Mouse (Mus musculus) E14TG2a.4 (cell line): ENCODE results near the gene Cntnap5a.

Experiments used
- H3K27me3 ChIP-seq: 2 replicates; pipeline ENCODE4 v1.6.1; 2014; ENCODE audit warnings: low read length, control low read depth; ENCODE audit not compliant: insufficient read depth
- H3K36me3 ChIP-seq: 2 replicates; pipeline ENCODE4 v1.6.1; 2014; ENCODE audit warnings: low read length, control low read depth; ENCODE audit not compliant: insufficient read depth
- H3K4me1 ChIP-seq: replicated peaks from 2 replicates; pipeline ENCODE4 v1.6.1; 2014; ENCODE audit warnings: low read depth, low read length, control low read depth
- H3K4me3 ChIP-seq: replicated peaks from 2 replicates; pipeline ENCODE4 v1.5.1; 2014; ENCODE audit warnings: mild to moderate bottlenecking, low read length
- H3K9me3 ChIP-seq: 2 replicates; pipeline ENCODE4 v1.6.1; 2014; ENCODE audit warnings: low read length, control low read depth
- CTCF ChIP-seq: conservative IDR thresholded peaks from 2 replicates; pipeline ENCODE4 v1.5.1; 2014; ENCODE audit warnings: low read length
- NANOG ChIP-seq: IDR thresholded peaks from 2 replicates; pipeline ENCODE4 v1.6.1; 2014; ENCODE audit warnings: borderline replicate concordance, low read length, mixed read lengths
- POU5F1 ChIP-seq: IDR thresholded peaks from 2 replicates; pipeline ENCODE4 v1.6.1; 2014; ENCODE audit warnings: low read length, borderline replicate concordance

Cntnap5a gene

DNA sequence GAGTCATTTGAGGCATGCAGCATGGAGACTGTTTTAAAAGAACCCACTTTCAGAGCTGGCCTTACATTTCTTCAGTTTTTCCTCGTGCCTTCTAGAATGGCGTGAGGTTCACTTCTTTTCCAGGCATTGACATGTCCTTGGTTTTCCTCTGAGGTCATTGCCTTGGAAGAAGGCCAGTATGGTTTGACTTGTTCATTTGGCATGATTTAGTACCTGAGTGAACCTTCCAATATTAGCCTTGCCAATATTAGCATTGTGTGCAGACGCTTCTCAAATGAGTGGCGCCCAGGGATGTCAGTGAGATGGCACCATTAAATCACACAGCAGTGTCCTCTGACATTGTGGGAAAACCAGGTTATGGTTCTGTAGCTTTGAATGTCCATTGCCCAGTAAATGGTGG lies 158.0 kb downstream of the Cntnap5a start:
- H3K36me3 ChIP-seq = no peaks in the 10 kb centered on the region

DNA sequence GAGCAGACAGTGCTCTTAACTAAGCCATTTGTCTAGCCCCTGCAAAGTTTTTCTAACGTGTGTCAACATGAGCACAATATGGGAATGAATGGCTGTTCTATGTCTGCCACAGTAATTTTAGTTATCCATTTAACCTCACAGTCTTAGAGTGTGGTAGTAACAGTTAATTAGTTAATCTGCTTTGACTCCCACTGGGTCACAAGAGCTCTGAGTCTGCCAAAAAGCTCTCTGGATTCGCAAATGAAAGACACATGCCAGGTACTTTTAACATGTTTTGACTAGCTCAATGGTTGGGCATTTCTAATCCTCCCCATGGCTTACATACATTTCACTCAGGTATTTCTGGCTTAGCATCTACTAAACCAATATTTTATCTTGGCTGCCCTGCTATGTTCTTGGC lies 163.0 kb downstream of the Cntnap5a start:
- H3K27me3 ChIP-seq = no peaks in the 10 kb centered on the region

More for the DNA sequence above, 158.0 kb downstream of the Cntnap5a start:
- no peaks in the 10 kb centered on the region for H3K9me3 ChIP-seq
- no peak overlapping the region for H3K4me3 ChIP-seq
- no peaks in the 10 kb centered on the region for H3K4me1 ChIP-seq
- TF ChIP-seq POU5F1 = no peak
- TF ChIP-seq CTCF = no peak
- TF ChIP-seq NANOG = no peak
- H3K27me3 ChIP-seq = no peaks in the 10 kb centered on the region

DNA sequence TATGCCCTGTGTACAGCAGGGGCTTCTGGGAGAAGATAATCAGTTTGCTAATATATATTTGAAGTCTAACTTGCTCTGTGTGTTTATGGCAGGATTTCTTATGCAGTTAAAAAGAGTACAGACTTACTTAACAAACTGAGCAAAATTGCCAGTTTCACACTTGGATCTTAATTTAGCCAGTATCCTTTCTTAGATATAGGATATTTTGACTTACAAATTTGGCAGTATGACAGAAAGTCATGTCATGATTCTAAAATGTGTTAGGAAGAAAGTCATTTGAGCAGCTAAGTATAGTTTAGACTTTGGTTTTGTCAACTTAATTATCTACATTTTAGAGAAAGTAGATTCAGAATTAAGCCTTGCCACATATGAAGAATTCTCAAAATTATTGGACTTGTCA lies 167.7 kb downstream of the Cntnap5a start:
- H3K9me3 ChIP-seq = no peaks in the 10 kb centered on the region
- H3K4me3 ChIP-seq = no peak overlapping the region
- no peak for TF ChIP-seq NANOG
- no peak for TF ChIP-seq CTCF
- TF ChIP-seq POU5F1 = no peak
- H3K27me3 ChIP-seq = no peaks in the 10 kb centered on the region
- no peaks in the 10 kb centered on the region for H3K36me3 ChIP-seq
- no peaks in the 10 kb centered on the region for H3K4me1 ChIP-seq

More for the DNA sequence above, 163.0 kb downstream of the Cntnap5a start:
- H3K4me1 ChIP-seq = no peaks in the 10 kb centered on the region
- H3K9me3 ChIP-seq = no peaks in the 10 kb centered on the region
- H3K4me3 ChIP-seq = no peak overlapping the region
- TF ChIP-seq NANOG (no peak), POU5F1 (no peak), CTCF (no peak)
- no peaks in the 10 kb centered on the region for H3K36me3 ChIP-seq

DNA sequence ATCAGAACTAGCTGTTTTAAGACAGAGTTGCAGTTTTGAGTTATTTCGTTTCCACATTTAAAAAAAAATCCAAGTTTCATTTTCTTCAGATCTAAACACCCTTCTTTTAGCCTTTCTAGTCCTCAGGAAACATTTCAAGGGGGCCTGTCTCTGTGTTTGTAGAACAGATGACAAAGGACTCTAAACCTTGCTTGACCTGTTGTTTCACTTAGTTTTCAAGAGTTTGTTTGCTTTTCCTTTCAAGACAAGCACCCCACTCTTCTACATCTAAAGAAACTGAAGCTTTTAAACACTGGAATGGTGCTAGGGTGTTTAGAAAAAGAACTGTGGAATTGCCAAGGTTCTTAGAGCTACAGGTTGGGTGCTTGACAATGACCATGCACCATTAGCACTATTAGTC lies 233.8 kb downstream of the Cntnap5a start:
- H3K9me3 ChIP-seq = no peaks in the 10 kb centered on the region
- H3K36me3 ChIP-seq = no peaks in the 10 kb centered on the region
- no peaks in the 10 kb centered on the region for H3K4me1 ChIP-seq
- no peak overlapping the region for H3K4me3 ChIP-seq
- no peaks in the 10 kb centered on the region for H3K27me3 ChIP-seq
- TF ChIP-seq POU5F1 (no peak), NANOG (no peak), CTCF (no peak)

DNA sequence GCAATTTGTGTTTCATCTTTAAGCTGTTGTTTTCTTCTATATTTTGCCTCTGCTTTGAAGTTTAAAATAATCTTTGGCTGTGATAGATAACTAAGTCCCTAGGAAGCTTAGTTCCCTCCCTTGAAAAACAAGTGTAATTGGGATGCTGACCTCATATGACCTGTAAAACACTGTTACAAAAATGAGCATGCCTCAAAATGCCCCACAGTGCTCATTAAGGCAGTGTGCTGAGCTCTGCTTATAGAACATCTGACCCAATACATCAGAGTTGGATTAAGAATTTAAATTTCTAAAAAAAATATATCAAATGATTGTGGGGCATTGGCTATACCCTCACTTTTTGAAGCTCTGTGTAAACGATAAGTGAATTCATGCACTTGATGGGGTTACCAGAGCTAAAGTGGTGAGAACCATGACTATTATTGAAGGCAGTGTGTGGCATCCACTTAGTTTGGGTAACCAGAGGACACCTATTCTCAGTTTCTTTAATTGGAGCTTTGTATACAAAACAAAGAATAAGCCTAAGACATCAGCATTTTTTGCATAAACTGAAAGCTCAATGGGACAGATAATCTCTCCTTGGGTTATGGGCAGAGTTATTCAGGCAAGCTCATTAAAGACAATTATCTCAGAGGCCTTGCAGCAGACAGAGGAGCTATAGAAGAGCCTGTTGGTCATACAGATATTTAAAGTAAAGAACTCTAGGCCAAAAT lies 241.6 kb downstream of the Cntnap5a start:
- H3K4me1 ChIP-seq = no peaks in the 10 kb centered on the region
- no peaks in the 10 kb centered on the region for H3K9me3 ChIP-seq
- no peak overlapping the region for H3K4me3 ChIP-seq
- H3K36me3 ChIP-seq = no peaks in the 10 kb centered on the region
- H3K27me3 ChIP-seq = no peaks in the 10 kb centered on the region
- TF ChIP-seq NANOG (no peak), CTCF (no peak)

DNA sequence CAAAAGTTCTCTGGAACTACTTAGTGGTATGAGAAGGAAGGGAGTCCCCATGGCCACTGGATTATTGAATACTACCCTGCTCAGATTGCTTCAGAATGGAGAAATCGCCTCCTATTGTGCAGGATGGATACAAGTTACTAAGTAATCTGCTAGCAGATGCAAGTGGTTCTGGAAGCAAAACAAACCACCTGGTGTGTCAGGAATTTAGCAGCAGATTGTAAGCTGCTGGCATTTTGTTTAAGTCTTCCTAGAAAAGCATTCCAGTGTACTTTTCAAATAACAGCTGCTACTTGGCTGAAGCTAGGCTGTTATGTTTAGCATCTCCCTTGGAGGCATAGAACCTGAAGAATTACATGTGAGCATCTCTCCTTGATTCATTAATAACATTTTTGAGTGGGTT lies 247.5 kb downstream of the Cntnap5a start:
- H3K4me3 ChIP-seq = no peak overlapping the region
- no peaks in the 10 kb centered on the region for H3K9me3 ChIP-seq
- H3K4me1 ChIP-seq = no peaks in the 10 kb centered on the region
- no peak for TF ChIP-seq CTCF
- no peak for TF ChIP-seq POU5F1
- TF ChIP-seq NANOG = no peak
- no peaks in the 10 kb centered on the region for H3K36me3 ChIP-seq
- H3K27me3 ChIP-seq = no peaks in the 10 kb centered on the region

DNA sequence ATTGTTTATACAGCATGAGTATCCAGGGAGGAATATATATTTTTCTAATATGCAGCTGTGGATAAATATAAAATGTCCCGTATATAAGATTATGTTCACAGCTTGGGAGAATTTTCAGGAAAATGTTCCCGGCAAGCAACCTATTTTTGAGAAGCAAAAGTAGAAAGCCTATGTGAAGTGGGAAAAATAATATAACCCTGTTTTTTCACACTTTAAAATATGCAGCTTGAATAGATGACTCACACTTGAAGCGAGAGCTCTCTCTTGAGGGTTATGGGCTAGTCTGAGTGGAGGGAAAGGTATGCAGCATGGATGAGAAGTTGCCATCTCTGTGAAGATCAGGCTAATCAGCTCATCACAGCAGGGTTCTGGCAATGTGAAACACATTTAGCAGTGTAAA lies 261.3 kb downstream of the Cntnap5a start:
- Histone ChIP-seq H3K36me3 (no peaks in the 10 kb centered on the region), H3K9me3 (no peaks in the 10 kb centered on the region), H3K4me3 (no peak overlapping the region), H3K4me1 (no peaks in the 10 kb centered on the region), H3K27me3 (no peaks in the 10 kb centered on the region)
- TF ChIP-seq NANOG (no peak), POU5F1 (no peak), CTCF (no peak)

DNA sequence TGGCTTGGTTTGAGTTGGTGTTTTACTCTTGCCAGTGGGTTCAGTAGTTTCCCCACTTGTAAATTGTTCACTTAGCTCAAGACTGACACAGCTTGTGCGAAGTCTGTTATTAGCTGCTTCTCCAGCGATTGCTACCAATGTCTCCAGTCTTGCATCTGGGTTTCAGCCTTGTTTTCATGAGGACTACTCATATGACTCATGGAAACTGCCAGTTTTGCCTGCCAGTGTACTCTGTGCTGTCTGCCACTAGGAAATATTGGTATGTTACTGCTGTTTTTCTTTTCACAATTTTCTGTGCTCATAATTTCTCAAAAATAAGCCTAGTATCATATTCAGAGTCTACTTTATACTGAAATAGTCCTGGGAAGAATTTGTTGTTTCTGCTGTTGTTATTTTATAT lies 272.0 kb downstream of the Cntnap5a start:
- Histone ChIP-seq H3K4me3 (no peak overlapping the region), H3K27me3 (no peaks in the 10 kb centered on the region), H3K36me3 (no peaks in the 10 kb centered on the region), H3K9me3 (no peaks in the 10 kb centered on the region), H3K4me1 (no peaks in the 10 kb centered on the region)
- TF ChIP-seq NANOG (no peak), CTCF (no peak), POU5F1 (no peak)

DNA sequence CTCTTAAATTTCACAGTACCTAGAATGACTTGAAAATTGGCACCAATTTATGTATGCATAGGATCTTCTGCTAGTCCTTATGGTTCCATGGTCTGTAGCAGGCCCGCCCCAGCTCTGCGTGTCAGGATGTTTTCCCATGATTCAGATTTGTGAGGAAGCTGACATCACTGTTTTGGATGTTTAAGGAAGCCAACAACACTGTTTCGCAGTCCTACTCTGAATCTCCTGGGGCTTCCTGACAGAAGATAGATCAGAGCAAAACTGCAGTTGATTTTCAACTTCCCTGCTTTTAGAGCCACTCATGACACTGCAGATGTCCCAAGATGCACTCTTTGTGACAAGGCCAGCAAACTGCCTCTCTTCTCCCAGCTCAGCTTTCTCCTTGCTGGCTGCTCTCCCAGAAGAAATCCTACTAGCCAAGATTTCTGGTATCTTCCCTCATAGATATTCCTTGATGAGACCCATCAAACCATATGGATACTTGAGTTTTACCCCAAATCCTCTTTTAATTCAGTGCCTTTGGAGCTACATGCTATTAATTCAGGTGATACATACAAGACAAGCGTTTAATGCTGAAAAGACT lies 280.5 kb downstream of the Cntnap5a start:
- Histone ChIP-seq H3K36me3 (no peaks in the 10 kb centered on the region), H3K9me3 (no peaks in the 10 kb centered on the region), H3K4me3 (no peak overlapping the region), H3K27me3 (no peaks in the 10 kb centered on the region), H3K4me1 (no peaks in the 10 kb centered on the region)
- TF ChIP-seq POU5F1 (no peak), NANOG (no peak), CTCF (no peak)
